Mouse (Mus musculus) left cerebral cortex, adult 8-10 months (tissue): Measurements from ENCODE around the gene Slpi. TPM values are rescaled to one million over a fixed set of nuclear protein-coding genes. Genes with fewer than 3 reads are reported as not detected.

Source experiments
- DNase-seq, 2 experiments: peaks; one replicate each; pipeline ENCODE4 v3.0.0; 2022; ENCODE audit warnings: low spot score in 2 of 2
- microRNA-seq, 2 experiments: library from miRNA; unstranded; fragments of <30 nt; microRNA quantifications; one replicate each; pipeline ENCODE4 v1.2.0; 2022
- total RNA-seq, 4 experiments: library from RNA; stranded (reverse); gene quantifications; 2 replicates each; pipeline ENCODE4 v1.2.4; 2022

Slpi gene
- total RNA-seq, 4 experiments from 2014 or later, result 0.62 to 1.8 (median 1.3) TPM; not detected in 1

DNA sequence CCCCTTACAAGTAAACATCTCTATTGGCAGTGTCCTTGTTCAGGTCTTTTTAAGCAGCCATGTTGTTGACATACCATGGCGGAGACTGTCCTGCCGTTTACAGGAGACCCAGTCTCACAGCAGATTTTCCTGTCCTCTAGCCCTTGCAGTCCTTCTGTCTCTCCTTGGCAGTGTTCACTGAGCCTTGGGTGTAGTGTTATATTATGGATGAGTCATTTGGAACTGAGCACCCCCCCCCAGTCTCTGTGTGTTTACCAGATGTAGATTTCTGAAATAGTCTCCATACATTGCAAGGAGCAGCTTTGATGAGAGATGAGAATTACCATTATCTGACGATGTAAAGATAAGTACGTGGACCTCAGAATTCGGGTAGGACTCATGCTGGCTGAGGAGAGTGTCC, 76.3 kb downstream of the Slpi start:
- DNase-seq, result peak in 1 of 2 experiments; percentile 15

Small RNA genes within 50 kb of the gene (microRNA-seq; reads per million reads assigned to microRNA genes)
- gene Mir7678, result 0 reads per million in 2 experiments

Other genes starting within 250 kb of the Slpi start
- gene Kcns1, start 218.0 kb downstream of the Slpi start, total RNA-seq, result 10 to 100 TPM; 17.5 to 19.4 (median 18.5) TPM
- gene Wfdc5, start 206.4 kb downstream of the Slpi start, total RNA-seq, result not detected
- gene Wfdc12, start 198.5 kb downstream of the Slpi start, total RNA-seq, result not detected
- gene Wfdc15a, start 189.0 kb downstream of the Slpi start, total RNA-seq, result not detected
- not detected for gene Wfdc15b, start 167.4 kb downstream of the Slpi start, total RNA-seq
- gene Svs2, start 150.6 kb downstream of the Slpi start, total RNA-seq, result not detected
- gene Svs3b, start 132.5 kb downstream of the Slpi start, total RNA-seq, result not detected
- gene Svs4, start 110.6 kb downstream of the Slpi start, total RNA-seq, result not detected
- gene Svs3a, start 99.8 kb downstream of the Slpi start, total RNA-seq, result not detected
- gene Svs6, start 72.3 kb downstream of the Slpi start, total RNA-seq, result not detected
- gene Svs5, start 56.4 kb downstream of the Slpi start, total RNA-seq, result not detected
- under 1 TPM; 0.17 to 0.77 (median 0.31) TPM for gene Rbpjl, start 14.0 kb upstream of the Slpi start, total RNA-seq
- 10 to 100 TPM in 3 of 4 experiments, 1 to 10 TPM in 1; 9.9 to 12.0 (median 10.6) TPM for gene Matn4, start 16.1 kb upstream of the Slpi start, total RNA-seq
- gene Sdc4, start 54.8 kb upstream of the Slpi start, total RNA-seq, result 100 to 1,000 TPM in 1 of 4 experiments, 10 to 100 TPM in 3; 81.2 to 117 (median 89.0) TPM
- gene Sys1, start 67.9 kb upstream of the Slpi start, total RNA-seq, result 10 to 100 TPM; 39.4 to 46.1 (median 40.6) TPM
- gene Gm20458, start 71.9 kb upstream of the Slpi start, total RNA-seq, result 10 to 100 TPM in 1 of 4 experiments, 1 to 10 TPM in 3; 4.4 to 15.6 (median 6.3) TPM
- gene Trp53tg5, start 84.6 kb upstream of the Slpi start, total RNA-seq, result not detected
- 100 to 1,000 TPM; 140 to 155 (median 147) TPM for gene Dbndd2, start 97.0 kb upstream of the Slpi start, total RNA-seq
- 10 to 100 TPM; 84.0 to 97.2 (median 89.5) TPM for gene Pigt, start 108.4 kb upstream of the Slpi start, total RNA-seq
- 1 to 10 TPM in 2 of 4 experiments, under 1 TPM in 2; 0.98 to 1.5 (median 1.1) TPM for gene Wfdc2, start 173.3 kb upstream of the Slpi start, total RNA-seq
- gene Spint3, start 184.4 kb upstream of the Slpi start, total RNA-seq, result not detected
- not detected for gene Wfdc6a, start 196.4 kb upstream of the Slpi start, total RNA-seq
- gene Eppin, start 204.5 kb upstream of the Slpi start, total RNA-seq, result not detected
- not detected for gene Wfdc6b, start 224.4 kb upstream of the Slpi start, total RNA-seq
- gene Wfdc8, start 224.5 kb upstream of the Slpi start, total RNA-seq, result not detected
- gene Wfdc16, start 249.7 kb upstream of the Slpi start, total RNA-seq, result not detected